Mouse (Mus musculus) lung, postnatal 0 days (tissue): ENCODE data around the gene Olfml2b. TPM values are rescaled to one million over a fixed set of nuclear protein-coding genes. Genes with fewer than 3 reads are reported as not detected.

Experiments used
- ATAC-seq: fragments of 200-750 bp; cut with Nextera tagmentation; 2 replicates; pipeline ENCODE4 v1.8.0; 2017; ENCODE audit warnings: moderate library complexity
- DNase-seq: peaks from one replicate; pipeline ENCODE4 v3.0.0-alpha.2; 2016; ENCODE audit warnings: low spot score
- H3K27ac ChIP-seq: fragments of 300-500 bp; sonication (generic); 2 replicates; pipeline ENCODE4 v1.5.1; 2014; ENCODE audit warnings: antibody characterized with exemption, mild to moderate bottlenecking, low read length, mixed read lengths
- H3K27me3 ChIP-seq: fragments of 300-500 bp; sonication (generic); replicated peaks from 2 replicates; pipeline ENCODE4 v1.6.1; 2014; ENCODE audit warnings: low read length, mixed read lengths; ENCODE audit not compliant: insufficient read depth
- H3K36me3 ChIP-seq: fragments of 300-500 bp; sonication (generic); 2 replicates; pipeline ENCODE4 v1.6.1; 2014; ENCODE audit warnings: low read length, mixed read lengths; ENCODE audit not compliant: insufficient read depth
- H3K4me1 ChIP-seq: fragments of 300-500 bp; sonication (generic); 2 replicates; pipeline ENCODE4 v1.6.1; 2014; ENCODE audit warnings: antibody characterized with exemption, low read depth, low read length, mixed read lengths; ENCODE audit not compliant: insufficient read depth
- H3K4me2 ChIP-seq: fragments of 300-500 bp; sonication (generic); replicated peaks from 2 replicates; pipeline ENCODE4 v1.6.1; 2014; ENCODE audit warnings: low read depth, mild to moderate bottlenecking, low read length, moderate library complexity, mixed read lengths
- H3K4me3 ChIP-seq: fragments of 300-500 bp; sonication (generic); 2 replicates; pipeline ENCODE4 v1.5.1; 2014; ENCODE audit warnings: low read depth, low read length
- H3K9ac ChIP-seq: fragments of 300-500 bp; sonication (generic); replicated peaks from 2 replicates; pipeline ENCODE4 v1.6.1; 2014; ENCODE audit warnings: low read depth, mild to moderate bottlenecking
- H3K9me3 ChIP-seq: fragments of 300-500 bp; sonication (generic); 2 replicates; pipeline ENCODE4 v1.6.1; 2016; ENCODE audit warnings: low read length, mixed read lengths
- CTCF ChIP-seq: IDR thresholded peaks from 2 replicates; pipeline ENCODE4 v1.5.1; 2016; ENCODE audit warnings: antibody characterized with exemption, mild to moderate bottlenecking
- EP300 ChIP-seq: IDR thresholded peaks from 2 replicates; pipeline ENCODE4 v1.6.1; 2016; ENCODE audit warnings: antibody characterized with exemption, mild to moderate bottlenecking, control low read depth
- WGBS: fragments of 180-500 bp; shearing (Covaris S2); extraction: QIAGEN DNeasy Blood & Tissue Kit; methylation state at CpG from one replicate; pipeline ENCODE4 v1.1.7; 2014; 5-methylcytosine and 5-hydroxymethylcytosine counted together
- polyA plus RNA-seq: library from polyadenylated mRNA; unstranded; fragments of >200 nt; fragmentation: Nextera tagmentation; extraction: Ambion mirVana; gene quantifications from 2 replicates; pipeline ENCODE4 v1.2.1, GENCODE M21; 2015

Gene Olfml2b
- polyA plus RNA-seq, 1 experiment from 2014 or later: 26.0 TPM

GRCm38 (mm10) chr1:170622934-170623333, 21.4 kb upstream of the Olfml2b start:
- Histone ChIP-seq H3K27me3 (no peaks in the 10 kb centered on the region), H3K9ac (no peak overlapping the region), H3K4me1 (no peaks in the 10 kb centered on the region), H3K4me2 (no peak overlapping the region), H3K4me3 (no peak overlapping the region), H3K27ac (no peak overlapping the region), H3K9me3 (no peaks in the 10 kb centered on the region; the same call in 1 of the 2 replicates), H3K36me3 (no peaks in the 10 kb centered on the region)
- 22% methylated on average over 5 of the region's 5 CpGs for WGBS
- TF ChIP-seq EP300 (peak; percentile 61), CTCF (no peak)
- ATAC-seq (peak; percentile 82), DNase-seq (peak; percentile 83)

GRCm38 (mm10) chr1:170623432-170623831, 20.9 kb upstream of the Olfml2b start:
- H3K27me3 ChIP-seq: no peaks in the 10 kb centered on the region
- no peak overlapping the region for H3K27ac ChIP-seq
- no peaks in the 10 kb centered on the region for H3K36me3 ChIP-seq
- DNase-seq (peak; percentile 20), ATAC-seq (no peak; the same call in 1 of the 2 replicates)
- no peak overlapping the region for H3K4me3 ChIP-seq
- TF ChIP-seq EP300 (no peak), CTCF (no peak)
- H3K4me1 ChIP-seq: no peaks in the 10 kb centered on the region
- WGBS: 83% methylated on average over 1 of the region's 1 CpGs
- no peak overlapping the region for H3K4me2 ChIP-seq
- H3K9me3 ChIP-seq: no peaks in the 10 kb centered on the region; the same call in 1 of the 2 replicates
- H3K9ac ChIP-seq: no peak overlapping the region

- H3K27me3 ChIP-seq: no peaks in the 10 kb centered on the region
- WGBS: 76% methylated on average over 4 of the region's 4 CpGs
- no peaks in the 10 kb centered on the region for H3K4me1 ChIP-seq
- ATAC-seq (no peak), DNase-seq (no peak)
- H3K27ac ChIP-seq: no peak overlapping the region
- H3K4me2 ChIP-seq: no peak overlapping the region
- H3K9ac ChIP-seq: no peak overlapping the region
- no peak overlapping the region for H3K4me3 ChIP-seq
- no peaks in the 10 kb centered on the region for H3K9me3 ChIP-seq
- no peaks in the 10 kb centered on the region for H3K36me3 ChIP-seq
- TF ChIP-seq CTCF (no peak), EP300 (no peak)
Observed at GRCm38 (mm10) chr1:170630489-170630888, 13.8 kb upstream of the Olfml2b start.

GRCm38 (mm10) chr1:170631571-170631970, 12.8 kb upstream of the Olfml2b start:
- DNase-seq: no peak
- TF ChIP-seq CTCF: no peak
- TF ChIP-seq EP300: no peak
- H3K4me1 ChIP-seq: no peaks in the 10 kb centered on the region
- no peak for ATAC-seq
- H3K4me3 ChIP-seq: no peak overlapping the region
- H3K36me3 ChIP-seq: no peaks in the 10 kb centered on the region
- WGBS: 83% methylated on average over 5 of the region's 5 CpGs
- H3K9me3 ChIP-seq: no peaks in the 10 kb centered on the region
- H3K4me2 ChIP-seq: no peak overlapping the region
- H3K27me3 ChIP-seq: no peaks in the 10 kb centered on the region
- H3K27ac ChIP-seq: no peak overlapping the region
- no peak overlapping the region for H3K9ac ChIP-seq

GRCm38 (mm10) chr1:170632385-170632784, 11.9 kb upstream of the Olfml2b start:
- Histone ChIP-seq H3K27me3 (no peaks in the 10 kb centered on the region), H3K9me3 (no peaks in the 10 kb centered on the region), H3K9ac (no peak overlapping the region), H3K4me2 (no peak overlapping the region), H3K36me3 (no peaks in the 10 kb centered on the region), H3K27ac (no peak overlapping the region), H3K4me3 (no peak overlapping the region), H3K4me1 (no peaks in the 10 kb centered on the region)
- DNase-seq (peak; percentile 88), ATAC-seq (peak; percentile 65)
- TF ChIP-seq EP300 (no peak), CTCF (peak; percentile 99)
- 10% methylated on average over 3 of the region's 3 CpGs for WGBS

- WGBS: 60% methylated on average over 4 of the region's 4 CpGs
Observed at GRCm38 (mm10) chr1:170632856-170633255, 11.5 kb upstream of the Olfml2b start.

GRCm38 (mm10) chr1:170638941-170639340, 5.4 kb upstream of the Olfml2b start:
- DNase-seq: no peak
- Histone ChIP-seq H3K9me3 (no peaks in the 10 kb centered on the region), H3K9ac (no peak overlapping the region), H3K27me3 (no peaks in the 10 kb centered on the region), H3K4me1 (no peaks in the 10 kb centered on the region), H3K4me2 (no peak overlapping the region), H3K4me3 (no peak overlapping the region), H3K27ac (no peak overlapping the region), H3K36me3 (no peaks in the 10 kb centered on the region)
- WGBS: 78% methylated on average over 7 of the region's 7 CpGs
- no peak for TF ChIP-seq EP300
- no peak for TF ChIP-seq CTCF
- ATAC-seq: no peak

More at GRCm38 (mm10) chr1:170632856-170633255, 11.5 kb upstream of the Olfml2b start:
- no peak for TF ChIP-seq CTCF
- TF ChIP-seq EP300: no peak
- Histone ChIP-seq H3K36me3 (no peaks in the 10 kb centered on the region), H3K27me3 (no peaks in the 10 kb centered on the region), H3K9me3 (no peaks in the 10 kb centered on the region), H3K9ac (no peak overlapping the region), H3K4me2 (no peak overlapping the region), H3K27ac (no peak overlapping the region), H3K4me1 (no peaks in the 10 kb centered on the region), H3K4me3 (no peak overlapping the region)
- ATAC-seq (no peak), DNase-seq (no peak)
